Mouse (Mus musculus): Measurements from ENCODE around the gene Zfp706. TPM values are rescaled to one million over a fixed set of nuclear protein-coding genes. Genes with fewer than 3 reads are reported as not detected.

Zfp706 gene
- polyA plus RNA-seq, 1 experiment from 2014 or later: 455 TPM

DNA sequence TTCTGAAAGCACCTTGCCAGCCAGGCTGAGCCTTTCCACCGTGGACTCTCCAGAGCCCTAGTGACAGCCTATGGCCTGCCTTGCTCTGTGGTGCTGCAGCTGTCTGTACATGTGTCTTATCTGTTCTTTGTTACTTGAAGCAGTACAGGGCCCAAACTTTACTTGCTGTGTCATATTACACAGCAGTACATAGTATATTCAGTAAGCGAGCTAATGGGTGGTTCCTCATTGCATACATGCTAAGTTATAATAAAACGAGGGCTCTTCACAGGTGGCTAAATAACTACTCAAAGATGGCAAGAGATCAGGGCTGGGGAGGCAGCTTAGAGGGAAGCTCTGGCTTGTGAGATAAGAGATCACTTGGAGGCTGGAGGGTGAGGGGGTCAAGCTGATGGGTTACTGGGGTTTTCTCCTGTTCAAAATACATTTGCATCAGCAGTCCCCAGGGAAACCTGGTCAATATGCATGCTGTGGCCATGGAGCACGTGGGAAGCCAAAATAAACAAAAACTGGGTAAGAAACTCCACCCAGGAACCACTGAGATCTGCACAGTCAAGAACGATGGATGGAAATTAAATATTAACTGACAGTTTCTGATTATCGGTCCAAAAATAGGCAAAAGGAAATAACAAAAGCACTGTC lies 32.8 kb downstream of the Zfp706 start:
- H3K4me1 ChIP-seq (replicated peaks): peaks cover 22% of the 10 kb centered on the region
- H3K4me2 ChIP-seq: no peak overlapping the region
- no peaks in the 10 kb centered on the region for H3K36me3 ChIP-seq
- H3K27ac ChIP-seq (replicated peaks): no peak overlapping the region
- no peak for ATAC-seq (ENCODE audit: low read depth)
- no peaks in the 10 kb centered on the region for H3K9me3 ChIP-seq
- WGBS: 78% methylated on average over 6 of the region's 6 CpGs
- H3K9ac ChIP-seq: no peak overlapping the region
- no peaks in the 10 kb centered on the region for H3K27me3 ChIP-seq
- H3K4me3 ChIP-seq: no peak overlapping the region

DNA sequence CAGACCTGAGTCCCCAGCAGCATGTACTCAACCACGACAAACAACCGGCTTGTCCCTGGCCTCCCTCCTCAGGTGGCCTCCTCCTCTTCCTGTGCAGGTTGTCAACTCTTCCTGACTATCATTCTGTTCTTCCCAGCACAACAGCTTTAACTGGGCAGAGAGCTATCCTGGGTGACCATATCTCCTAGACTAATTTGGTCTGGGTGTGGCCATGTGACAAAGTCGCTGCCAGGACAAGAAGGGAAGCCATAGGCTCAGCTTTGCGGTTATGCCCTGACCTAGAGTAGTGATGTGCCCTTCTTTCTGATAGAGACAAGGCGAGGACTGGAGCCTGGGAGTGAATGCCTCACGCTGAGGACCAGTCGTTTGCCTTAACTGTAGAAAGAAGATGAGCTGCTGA lies 33.9 kb downstream of the Zfp706 start:
- Histone ChIP-seq H3K4me1 (replicated peaks) (peaks cover 21% of the 10 kb centered on the region), H3K36me3 (no peaks in the 10 kb centered on the region), H3K27ac (replicated peaks) (no peak overlapping the region; the same call in 1 of the 2 replicates), H3K4me3 (no peak overlapping the region), H3K27me3 (no peaks in the 10 kb centered on the region), H3K4me2 (no peak overlapping the region), H3K9me3 (no peaks in the 10 kb centered on the region), H3K9ac (no peak overlapping the region)
- 86% methylated on average over 7 of the region's 7 CpGs for WGBS
- no peak for ATAC-seq (ENCODE audit: low read depth)

DNA sequence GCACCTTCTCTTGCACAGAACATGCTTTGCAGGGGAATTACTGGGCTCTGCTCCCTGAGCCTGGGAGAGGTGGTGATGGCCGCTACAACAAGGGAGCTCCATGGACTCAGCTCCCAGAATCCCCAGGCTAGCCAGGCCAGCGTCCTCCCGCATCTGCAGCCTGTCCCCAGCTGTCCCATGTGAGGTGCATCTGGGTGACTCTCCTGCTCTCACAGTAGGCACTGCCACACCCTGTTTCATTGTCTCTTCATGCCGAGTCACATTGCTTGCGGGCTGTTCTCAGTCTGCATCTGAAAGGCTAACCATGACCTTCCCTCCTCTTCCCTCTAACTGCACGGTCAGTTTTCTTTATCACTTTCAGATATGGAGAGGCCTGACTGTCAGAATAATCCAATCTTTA lies 34.3 kb downstream of the Zfp706 start:
- ATAC-seq (ENCODE audit: low read depth): no peak
- H3K27ac ChIP-seq (replicated peaks): peak overlapping the region; percentile 74

DNA sequence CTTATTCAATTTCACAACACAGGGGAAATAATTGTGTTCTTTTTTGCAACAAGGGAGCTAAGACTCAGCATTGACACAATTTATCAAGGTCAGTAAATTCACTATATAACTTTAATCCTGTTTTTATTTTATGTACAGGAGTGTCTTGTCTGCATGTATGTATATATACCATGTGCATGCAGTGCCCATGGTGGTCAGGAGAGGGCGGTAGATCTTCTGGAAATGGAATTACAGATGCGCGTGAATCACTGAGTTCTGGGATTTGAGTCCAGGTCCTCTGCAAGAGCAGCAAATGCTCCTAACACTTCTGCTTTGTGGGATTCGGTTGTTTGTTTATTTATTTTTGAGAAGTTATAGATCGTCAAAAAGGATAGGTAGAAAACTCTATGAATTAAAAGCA lies 37.8 kb downstream of the Zfp706 start:
- Histone ChIP-seq H3K27me3 (no peaks in the 10 kb centered on the region), H3K4me3 (no peak overlapping the region), H3K9ac (no peak overlapping the region), H3K4me1 (replicated peaks) (peaks cover 45% of the 10 kb centered on the region), H3K36me3 (no peaks in the 10 kb centered on the region), H3K27ac (replicated peaks) (peak overlapping the region; percentile 97; the same call in 1 of the 2 replicates), H3K9me3 (no peaks in the 10 kb centered on the region), H3K4me2 (no peak overlapping the region)
- 88% methylated on average over 5 of the region's 5 CpGs for WGBS
- no peak for ATAC-seq (ENCODE audit: low read depth)

More for the DNA sequence above, 34.3 kb downstream of the Zfp706 start:
- Histone ChIP-seq H3K9ac (no peak overlapping the region), H3K4me2 (no peak overlapping the region), H3K9me3 (no peaks in the 10 kb centered on the region), H3K27me3 (no peaks in the 10 kb centered on the region), H3K36me3 (no peaks in the 10 kb centered on the region), H3K4me3 (no peak overlapping the region), H3K4me1 (replicated peaks) (peaks cover 24% of the 10 kb centered on the region)
- WGBS: 82% methylated on average over 6 of the region's 6 CpGs

DNA sequence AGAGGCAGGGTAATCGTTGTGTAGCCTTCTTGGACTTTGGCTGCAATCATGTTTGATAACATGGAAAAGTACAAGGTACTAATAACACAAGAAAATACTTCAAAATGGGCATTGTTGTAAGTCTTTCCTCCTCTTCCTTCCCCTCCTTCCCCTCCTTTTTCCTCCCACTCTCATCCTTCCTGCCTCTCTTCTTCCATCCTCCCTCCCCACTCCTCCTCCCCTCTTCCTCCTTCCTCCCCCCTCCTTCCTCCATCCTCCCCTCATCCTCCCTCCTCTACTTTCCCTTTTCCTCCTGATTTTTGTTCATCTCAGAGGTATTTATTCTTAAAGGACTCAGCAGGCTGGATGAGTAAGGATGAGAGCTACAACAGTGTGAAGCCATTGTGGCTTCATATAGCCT lies 39.3 kb downstream of the Zfp706 start:
- Histone ChIP-seq H3K9me3 (no peaks in the 10 kb centered on the region), H3K27me3 (no peaks in the 10 kb centered on the region), H3K27ac (replicated peaks) (peak overlapping the region; percentile 97), H3K36me3 (no peaks in the 10 kb centered on the region), H3K9ac (peak overlapping the region; percentile 67), H3K4me2 (peak overlapping the region; percentile 54), H3K4me1 (replicated peaks) (peaks cover 41% of the 10 kb centered on the region), H3K4me3 (peak overlapping the region; percentile 25)
- WGBS: 37% methylated on average over 1 of the region's 1 CpGs
- no peak for ATAC-seq (ENCODE audit: low read depth)

DNA sequence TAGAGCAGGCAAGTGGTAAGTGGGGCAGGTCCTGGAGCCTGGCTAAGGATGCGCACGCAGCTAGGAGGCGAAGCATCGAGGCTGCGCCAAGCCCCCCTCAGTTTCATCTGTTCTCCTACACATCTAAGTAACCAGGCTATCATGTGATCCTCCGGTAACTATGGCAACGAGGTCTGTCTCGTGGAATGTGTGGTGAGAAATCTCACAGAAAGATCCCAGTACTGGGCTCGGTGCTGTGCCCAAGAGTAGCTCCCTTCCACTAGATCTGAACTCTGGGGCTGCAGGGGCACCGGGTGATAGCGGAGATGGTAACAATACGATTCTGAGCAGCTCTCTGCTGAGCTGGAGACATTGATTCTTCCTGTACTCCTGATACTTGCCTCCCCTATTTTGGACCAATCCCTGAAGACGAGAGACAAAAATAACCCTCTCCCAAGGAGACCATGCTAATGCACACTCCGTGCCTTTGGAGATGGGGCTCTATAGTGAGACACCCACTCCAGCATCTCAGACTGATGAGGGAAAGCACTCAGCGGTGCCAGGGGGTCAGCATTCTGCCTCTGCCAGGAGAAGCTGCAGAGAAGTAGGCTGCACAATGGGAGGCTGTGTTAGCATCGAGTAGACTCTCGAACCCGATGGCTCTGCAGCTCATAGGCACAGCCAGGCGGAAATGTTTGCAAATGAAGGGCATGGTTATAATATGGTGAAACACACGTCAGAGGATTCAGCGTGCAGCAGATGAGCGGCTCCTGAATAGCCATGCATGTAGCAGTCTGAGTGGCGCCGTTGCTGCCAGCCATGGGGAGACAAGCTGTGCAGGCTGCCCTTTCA lies 40.0 kb downstream of the Zfp706 start:
- peak; percentile 95 for ATAC-seq (ENCODE audit: low read depth)
- Histone ChIP-seq H3K27me3 (no peaks in the 10 kb centered on the region), H3K27ac (replicated peaks) (peak overlapping the region; percentile 97), H3K4me1 (replicated peaks) (peaks cover 34% of the 10 kb centered on the region), H3K9me3 (no peaks in the 10 kb centered on the region), H3K4me3 (peak overlapping the region; percentile 25), H3K9ac (peak overlapping the region; percentile 67), H3K36me3 (no peaks in the 10 kb centered on the region), H3K4me2 (peak overlapping the region; percentile 54)
- 15% methylated on average over 24 of the region's 24 CpGs for WGBS

DNA sequence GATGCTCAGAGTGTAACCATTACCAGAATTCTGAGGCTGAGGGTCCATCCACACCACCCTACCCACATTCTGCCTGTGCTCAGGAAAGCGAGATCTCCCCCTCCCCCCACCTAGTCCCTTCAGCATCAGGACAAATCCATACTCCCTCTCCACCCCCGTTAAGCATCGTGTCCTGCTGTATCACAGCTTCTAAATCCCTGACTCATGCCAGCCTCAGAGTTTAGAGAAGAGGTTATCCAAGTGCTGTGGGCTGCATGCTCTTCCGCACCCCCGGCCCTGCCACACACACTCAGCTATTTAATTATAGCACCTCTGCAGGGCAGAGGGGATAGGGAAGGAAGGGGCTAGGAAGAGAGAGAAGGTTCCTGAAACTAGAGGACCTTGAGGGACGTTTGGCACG lies 40.6 kb downstream of the Zfp706 start:
- no peaks in the 10 kb centered on the region for H3K36me3 ChIP-seq
- ATAC-seq (ENCODE audit: low read depth): peak; percentile 45
- no peaks in the 10 kb centered on the region for H3K9me3 ChIP-seq
- peak overlapping the region; percentile 48 for H3K9ac ChIP-seq
- H3K4me2 ChIP-seq: peak overlapping the region; percentile 54
- no peaks in the 10 kb centered on the region for H3K27me3 ChIP-seq
- WGBS: 24% methylated on average over 7 of the region's 7 CpGs
- peaks cover 33% of the 10 kb centered on the region for H3K4me1 ChIP-seq (replicated peaks)
- H3K4me3 ChIP-seq: 0 out of 2 replicates have a peak overlapping the region, but pooled peaks have one; percentile 25
- H3K27ac ChIP-seq (replicated peaks): peak overlapping the region; percentile 97

DNA sequence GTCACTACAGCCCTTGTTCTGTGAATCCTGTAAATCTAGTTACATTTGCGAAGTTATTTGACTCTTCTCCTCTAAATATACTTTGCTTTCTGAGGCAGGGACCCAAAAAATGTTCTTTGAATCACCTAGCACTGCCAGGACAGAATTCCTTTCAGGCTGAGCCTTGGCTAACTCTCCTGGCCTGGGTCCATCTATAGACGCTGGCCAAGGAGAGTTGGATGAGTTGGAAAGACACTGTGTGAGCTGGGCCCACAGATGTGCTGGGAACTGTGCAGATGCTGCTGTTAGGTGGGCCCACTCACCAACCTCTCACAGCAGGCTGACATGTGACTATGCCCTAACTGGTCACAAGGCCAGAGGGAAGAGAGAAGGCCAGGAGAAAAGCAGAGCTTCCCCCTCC lies 41.1 kb downstream of the Zfp706 start:
- H3K9ac ChIP-seq: peak overlapping the region; percentile 48; the same call in 1 of the 2 replicates
- no peaks in the 10 kb centered on the region for H3K27me3 ChIP-seq
- no peak for ATAC-seq (ENCODE audit: low read depth)

DNA sequence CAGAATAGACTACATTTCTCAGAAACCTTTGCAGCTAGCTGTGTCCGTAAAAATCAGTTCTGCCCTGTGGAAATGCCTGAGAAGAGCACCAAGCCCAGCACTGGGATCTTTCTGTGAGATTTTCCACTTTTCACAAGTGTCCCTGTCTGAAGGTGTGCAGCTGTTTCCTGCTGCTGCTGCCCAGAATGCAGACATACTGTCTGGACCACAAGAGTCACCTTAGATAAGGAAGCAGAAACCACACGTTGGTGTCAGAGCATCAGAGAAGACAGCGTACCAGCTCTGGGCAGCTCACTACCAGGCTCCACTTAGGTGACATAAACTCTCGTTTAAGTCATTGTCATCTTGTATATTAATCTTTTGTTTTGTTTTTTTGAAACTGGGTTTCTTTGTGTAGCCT lies 41.8 kb downstream of the Zfp706 start:
- no peak overlapping the region for H3K27ac ChIP-seq (replicated peaks)

More for the DNA sequence above, 41.1 kb downstream of the Zfp706 start:
- peak overlapping the region; percentile 54 for H3K4me2 ChIP-seq
- peaks cover 33% of the 10 kb centered on the region for H3K4me1 ChIP-seq (replicated peaks)
- WGBS: 79% methylated on average over 2 of the region's 2 CpGs
- no peaks in the 10 kb centered on the region for H3K36me3 ChIP-seq
- H3K27ac ChIP-seq (replicated peaks): peak overlapping the region; percentile 97
- H3K4me3 ChIP-seq: no peak overlapping the region
- H3K9me3 ChIP-seq: no peaks in the 10 kb centered on the region

DNA sequence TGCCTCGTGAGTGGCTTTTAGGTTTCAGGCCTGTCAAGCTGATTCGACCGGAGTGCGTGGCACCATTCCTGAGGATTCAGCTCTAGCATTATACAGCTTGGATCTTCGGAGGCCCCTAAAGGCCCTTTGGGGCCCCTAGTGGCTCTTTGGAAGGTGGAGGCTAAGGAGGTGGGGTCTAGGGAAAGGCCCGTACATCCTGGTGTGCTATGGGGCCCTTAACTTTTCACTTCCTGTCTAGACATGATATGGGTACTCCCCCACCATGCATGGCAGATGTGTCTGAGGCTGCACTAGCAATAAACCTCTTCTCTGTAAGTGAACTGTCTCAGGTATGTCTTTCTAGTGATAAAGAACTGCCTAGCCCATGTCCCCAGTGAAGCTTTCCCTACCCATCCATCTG lies 44.6 kb downstream of the Zfp706 start:
- H3K4me1 ChIP-seq (replicated peaks): peaks cover 25% of the 10 kb centered on the region
- WGBS: 90% methylated on average over 6 of the region's 6 CpGs
- H3K36me3 ChIP-seq: no peaks in the 10 kb centered on the region
- H3K27ac ChIP-seq (replicated peaks): no peak overlapping the region
- H3K27me3 ChIP-seq: no peaks in the 10 kb centered on the region
- no peaks in the 10 kb centered on the region for H3K9me3 ChIP-seq
- no peak for ATAC-seq (ENCODE audit: low read depth)
- H3K4me2 ChIP-seq: no peak overlapping the region
- no peak overlapping the region for H3K4me3 ChIP-seq
- no peak overlapping the region for H3K9ac ChIP-seq

More for the DNA sequence above, 41.8 kb downstream of the Zfp706 start:
- H3K36me3 ChIP-seq: no peaks in the 10 kb centered on the region
- H3K4me3 ChIP-seq: no peak overlapping the region
- WGBS: 90% methylated on average over 4 of the region's 4 CpGs
- H3K4me2 ChIP-seq: no peak overlapping the region
- H3K4me1 ChIP-seq (replicated peaks): peaks cover 33% of the 10 kb centered on the region
- H3K27me3 ChIP-seq: no peaks in the 10 kb centered on the region
- H3K9me3 ChIP-seq: no peaks in the 10 kb centered on the region
- H3K9ac ChIP-seq: no peak overlapping the region
- ATAC-seq (ENCODE audit: low read depth): no peak

DNA sequence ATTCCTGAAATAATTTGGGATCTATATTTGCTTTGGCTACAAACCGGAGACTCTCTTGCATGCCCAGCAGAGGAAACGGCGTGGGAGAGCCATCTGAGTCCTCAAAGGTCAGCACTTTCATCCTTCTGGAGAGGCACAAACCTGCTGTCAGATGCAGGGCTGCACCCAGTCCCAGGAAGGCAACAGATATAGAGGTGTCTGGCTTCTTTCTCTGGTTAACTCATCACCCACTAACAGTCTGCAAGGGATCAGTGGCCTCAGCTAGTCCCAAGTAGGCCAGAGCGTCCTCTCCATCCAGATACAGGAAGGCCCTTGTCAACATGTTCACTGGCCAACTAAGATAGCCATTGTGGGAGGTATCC lies 46.7 kb downstream of the Zfp706 start:
- Histone ChIP-seq H3K9me3 (no peaks in the 10 kb centered on the region), H3K4me3 (no peak overlapping the region), H3K36me3 (no peaks in the 10 kb centered on the region), H3K9ac (no peak overlapping the region), H3K27ac (replicated peaks) (0 out of 2 replicates have a peak overlapping the region, but pooled peaks have one; percentile 83), H3K4me1 (replicated peaks) (peaks cover 7% of the 10 kb centered on the region; the same call in 1 of the 2 replicates), H3K4me2 (no peak overlapping the region), H3K27me3 (no peaks in the 10 kb centered on the region)
- 84% methylated on average over 4 of the region's 4 CpGs for WGBS
- no peak for ATAC-seq (ENCODE audit: low read depth)
